Mouse (Mus musculus): ENCODE data around the gene Gm21976. TPM values are rescaled to one million over a fixed set of nuclear protein-coding genes. Genes with fewer than 3 reads are reported as not detected.

The Gm21976 gene
- total RNA-seq (2014; rRNA removed; ENCODE audit: low replicate concordance): not detected in 2 replicates
- 0.16 TPM in 1 of 2 replicates, not detected in the other for polyA plus RNA-seq (2015; fragmentation: Nextera tagmentation; extraction: Ambion mirVana)

DNA sequence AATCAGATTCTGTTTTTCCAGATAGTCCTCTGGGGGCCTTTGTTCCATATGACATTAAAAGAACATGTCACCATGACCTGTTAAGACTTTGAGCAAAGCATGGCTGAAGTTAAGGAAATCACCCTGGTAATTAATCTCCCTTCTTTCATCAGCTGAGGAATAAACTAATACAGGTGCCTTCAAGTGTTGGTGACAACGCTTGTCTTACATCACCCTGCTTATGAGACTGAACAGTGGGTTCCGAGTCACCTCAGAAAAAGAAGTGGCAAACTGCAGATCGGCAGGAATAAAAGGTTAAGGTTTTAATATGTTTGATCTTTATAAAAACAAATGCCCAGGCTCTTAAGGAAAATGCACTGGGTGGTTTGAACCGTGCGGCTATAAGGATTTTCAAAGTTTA, at the start of gene Gm21976:
Gene Gm21976, plus strand, starts transcription at position 202 of the 400 bp plus-strand sequence.
- no peak for DNase-seq (ENCODE audit: low spot score)
- H3K4me1 ChIP-seq (ENCODE audit: control insufficient read depth, insufficient read depth): peaks cover 13% of the 10 kb centered on the region; the same call in 1 of the 2 replicates
- ATAC-seq (ENCODE audit: insufficient read depth, low read depth): no peak
- no peaks in the 10 kb centered on the region for H3K27me3 ChIP-seq (ENCODE audit: control insufficient read depth, insufficient read depth, low read length)
- TF ChIP-seq CTCF (IDR thresholded peaks at IDR 0.05; ENCODE audit: low read depth): no peak
- no peak for TF ChIP-seq EP300 (IDR thresholded peaks at IDR 0.05; ENCODE audit: low read depth)
- no peak within 1 kb of the TSS for H3K9ac ChIP-seq (replicated peaks; ENCODE audit: low read depth, low read length)
- no peak within 1 kb of the TSS for H3K4me2 ChIP-seq (ENCODE audit: low read depth, low read length)
- WGBS: 78% methylated on average over 5 of the region's 5 CpGs
- H3K9me3 ChIP-seq (replicated peaks; ENCODE audit: control insufficient read depth, low read length): no peaks in the 10 kb centered on the region
- H3K36me3 ChIP-seq (replicated peaks; ENCODE audit: control insufficient read depth, insufficient read depth, low read length): peaks cover 4% of the 10 kb centered on the region; the same call in 1 of the 2 replicates
- no peak within 1 kb of the TSS for H3K27ac ChIP-seq (ENCODE audit: low read depth)
- H3K4me3 ChIP-seq (ENCODE audit: low read depth, low read length): no peak within 1 kb of the TSS

DNA sequence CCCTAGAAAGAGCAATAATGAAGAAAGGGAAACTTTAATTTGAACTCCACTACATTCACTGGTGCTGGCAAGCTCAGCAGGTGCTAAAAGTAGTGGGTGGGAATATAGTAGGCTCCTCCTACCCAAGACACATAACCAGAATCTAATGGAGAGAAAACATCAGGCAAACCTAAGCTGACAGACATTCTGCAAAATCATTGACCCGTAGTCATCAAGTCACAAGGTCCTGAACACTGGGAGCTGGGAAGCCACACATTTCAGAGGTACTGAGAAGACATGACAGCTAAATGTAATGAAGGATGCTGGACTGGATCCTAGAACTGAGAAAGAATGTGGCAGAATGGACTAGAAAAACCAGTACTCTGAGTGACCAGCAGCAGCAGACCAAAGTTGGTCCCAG, 49.2 kb upstream of the Gm21976 start:
- H3K4me2 ChIP-seq (ENCODE audit: low read depth, low read length): no peak overlapping the region
- no peaks in the 10 kb centered on the region for H3K4me1 ChIP-seq (ENCODE audit: control insufficient read depth, insufficient read depth)
- ATAC-seq (ENCODE audit: insufficient read depth, low read depth) (no peak), DNase-seq (ENCODE audit: low spot score) (no peak)
- H3K27ac ChIP-seq (ENCODE audit: low read depth): no peak overlapping the region
- H3K27me3 ChIP-seq (ENCODE audit: control insufficient read depth, insufficient read depth, low read length): no peaks in the 10 kb centered on the region
- no peak overlapping the region for H3K4me3 ChIP-seq (ENCODE audit: low read depth, low read length)
- H3K9ac ChIP-seq (replicated peaks; ENCODE audit: low read depth, low read length): no peak overlapping the region
- WGBS: 97% methylated on average over 1 of the region's 1 CpGs
- H3K9me3 ChIP-seq (replicated peaks; ENCODE audit: control insufficient read depth, low read length): no peaks in the 10 kb centered on the region
- TF ChIP-seq CTCF (IDR thresholded peaks at IDR 0.05; ENCODE audit: low read depth) (no peak), EP300 (IDR thresholded peaks at IDR 0.05; ENCODE audit: low read depth) (no peak)
- H3K36me3 ChIP-seq (replicated peaks; ENCODE audit: control insufficient read depth, insufficient read depth, low read length): no peaks in the 10 kb centered on the region

DNA sequence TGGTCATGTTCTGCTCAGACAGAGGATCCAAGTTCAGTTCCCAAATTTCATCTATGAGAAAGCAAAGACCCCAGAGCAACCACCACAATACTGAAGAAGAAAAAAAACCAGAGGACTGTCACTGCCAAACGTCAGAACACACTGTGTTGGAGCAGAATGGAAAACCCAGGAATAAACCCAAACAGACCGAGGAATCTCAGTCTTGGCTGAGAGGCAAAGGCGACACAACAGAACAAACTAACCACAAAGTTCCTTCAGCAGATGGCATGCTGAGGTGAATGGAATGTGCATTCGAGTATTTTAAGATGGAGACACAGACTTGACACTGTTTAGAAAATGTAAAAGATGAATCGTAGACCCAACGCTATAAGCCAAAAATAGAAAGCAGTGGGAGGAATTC, 44.2 kb upstream of the Gm21976 start:
- no peak overlapping the region for H3K27ac ChIP-seq (ENCODE audit: low read depth)
- no peaks in the 10 kb centered on the region for H3K4me1 ChIP-seq (ENCODE audit: control insufficient read depth, insufficient read depth)
- H3K9ac ChIP-seq (replicated peaks; ENCODE audit: low read depth, low read length): no peak overlapping the region
- no peak overlapping the region for H3K4me3 ChIP-seq (ENCODE audit: low read depth, low read length)
- WGBS: 46% methylated on average over 6 of the region's 6 CpGs
- ATAC-seq (ENCODE audit: insufficient read depth, low read depth) (no peak), DNase-seq (ENCODE audit: low spot score) (no peak)
- TF ChIP-seq EP300 (IDR thresholded peaks at IDR 0.05; ENCODE audit: low read depth) (no peak), CTCF (IDR thresholded peaks at IDR 0.05; ENCODE audit: low read depth) (no peak)
- no peaks in the 10 kb centered on the region for H3K27me3 ChIP-seq (ENCODE audit: control insufficient read depth, insufficient read depth, low read length)
- H3K36me3 ChIP-seq (replicated peaks; ENCODE audit: control insufficient read depth, insufficient read depth, low read length): no peaks in the 10 kb centered on the region
- H3K4me2 ChIP-seq (ENCODE audit: low read depth, low read length): no peak overlapping the region
- no peaks in the 10 kb centered on the region for H3K9me3 ChIP-seq (replicated peaks; ENCODE audit: control insufficient read depth, low read length)

DNA sequence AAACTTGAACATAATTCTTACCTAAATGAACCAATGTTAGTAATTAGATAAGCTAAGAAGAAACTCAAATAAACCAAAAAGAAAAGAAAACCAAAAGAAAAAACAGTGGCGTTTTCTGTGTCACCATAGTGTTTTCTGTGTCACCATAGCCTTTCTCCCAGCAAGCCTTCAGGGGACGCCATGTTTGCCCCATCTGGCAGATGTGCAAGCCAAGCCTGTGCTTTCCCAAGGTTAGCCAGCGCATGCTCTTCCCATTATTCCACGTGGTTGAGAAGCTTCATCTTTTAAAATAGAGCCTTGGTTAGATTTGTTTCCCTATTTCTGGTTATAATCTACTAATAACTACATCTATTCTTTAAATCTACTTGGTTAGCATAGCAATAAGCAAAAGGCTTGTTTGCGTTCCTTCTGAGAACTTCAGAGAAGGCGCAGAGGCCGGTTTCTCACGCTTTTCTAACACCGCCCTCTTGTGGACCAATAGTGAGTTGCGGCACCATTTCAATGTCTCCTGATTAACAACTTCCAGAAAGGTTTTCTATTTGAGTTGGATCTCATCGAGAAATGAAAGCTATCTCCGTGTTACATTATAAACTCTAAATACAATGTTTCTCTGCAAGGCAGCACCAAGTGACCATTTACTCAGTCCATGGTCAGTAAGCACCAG, 39.6 kb upstream of the Gm21976 start:
- Histone ChIP-seq H3K36me3 (replicated peaks; ENCODE audit: control insufficient read depth, insufficient read depth, low read length) (no peaks in the 10 kb centered on the region), H3K4me1 (ENCODE audit: control insufficient read depth, insufficient read depth) (no peaks in the 10 kb centered on the region), H3K27me3 (ENCODE audit: control insufficient read depth, insufficient read depth, low read length) (no peaks in the 10 kb centered on the region), H3K9me3 (replicated peaks; ENCODE audit: control insufficient read depth, low read length) (no peaks in the 10 kb centered on the region), H3K4me2 (ENCODE audit: low read depth, low read length) (no peak overlapping the region), H3K4me3 (ENCODE audit: low read depth, low read length) (no peak overlapping the region), H3K27ac (ENCODE audit: low read depth) (no peak overlapping the region), H3K9ac (replicated peaks; ENCODE audit: low read depth, low read length) (no peak overlapping the region)
- 17% methylated on average over 12 of the region's 12 CpGs for WGBS
- TF ChIP-seq CTCF (IDR thresholded peaks at IDR 0.05; ENCODE audit: low read depth) (peak; percentile 89), EP300 (IDR thresholded peaks at IDR 0.05; ENCODE audit: low read depth) (no peak)
- ATAC-seq (ENCODE audit: insufficient read depth, low read depth): no peak
- peak; percentile 30 for DNase-seq (ENCODE audit: low spot score)

DNA sequence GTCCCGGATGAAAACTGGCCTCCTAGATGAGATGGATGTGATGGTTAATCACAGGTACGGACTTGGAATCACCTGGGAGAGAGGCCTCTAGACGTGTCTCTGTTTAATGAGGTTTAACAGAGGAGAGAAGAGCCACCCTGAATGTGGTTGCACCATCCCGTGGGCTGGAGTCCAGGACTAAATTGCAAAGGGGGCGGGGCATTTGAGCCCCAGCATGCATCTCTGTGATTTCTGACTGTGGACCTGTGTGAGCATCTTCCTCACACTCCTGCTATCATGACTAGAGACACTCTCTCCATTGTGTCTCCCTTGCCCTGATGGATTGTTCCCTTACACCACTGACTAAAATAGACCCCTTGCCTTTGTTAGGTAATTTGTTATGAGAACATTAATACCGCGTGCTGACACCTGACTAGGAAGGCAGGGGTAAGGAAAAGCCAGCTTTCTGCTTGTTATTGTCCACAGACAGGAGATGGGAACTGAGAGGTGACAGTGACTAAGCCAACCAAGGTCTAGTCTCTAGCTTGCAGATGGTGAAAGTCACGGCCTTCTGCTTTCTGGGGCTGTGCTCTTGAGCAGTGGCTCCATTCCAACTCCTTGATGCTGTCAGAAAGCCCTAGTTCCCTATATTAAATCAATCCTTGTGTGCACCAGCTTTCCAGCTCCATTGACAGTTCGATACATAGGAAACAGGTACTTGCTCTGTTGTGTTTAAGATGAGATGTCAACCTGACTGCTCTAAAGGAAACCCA, 38.0 kb upstream of the Gm21976 start:
- no peak overlapping the region for H3K9ac ChIP-seq (replicated peaks; ENCODE audit: low read depth, low read length)
- ATAC-seq (ENCODE audit: insufficient read depth, low read depth): no peak
- no peak overlapping the region for H3K4me3 ChIP-seq (ENCODE audit: low read depth, low read length)
- no peak overlapping the region for H3K27ac ChIP-seq (ENCODE audit: low read depth)
- H3K9me3 ChIP-seq (replicated peaks; ENCODE audit: control insufficient read depth, low read length): no peaks in the 10 kb centered on the region
- H3K27me3 ChIP-seq (ENCODE audit: control insufficient read depth, insufficient read depth, low read length): no peaks in the 10 kb centered on the region
- H3K36me3 ChIP-seq (replicated peaks; ENCODE audit: control insufficient read depth, insufficient read depth, low read length): no peaks in the 10 kb centered on the region
- TF ChIP-seq EP300 (IDR thresholded peaks at IDR 0.05; ENCODE audit: low read depth) (no peak), CTCF (IDR thresholded peaks at IDR 0.05; ENCODE audit: low read depth) (no peak)
- no peak for DNase-seq (ENCODE audit: low spot score)
- H3K4me1 ChIP-seq (ENCODE audit: control insufficient read depth, insufficient read depth): no peaks in the 10 kb centered on the region
- 53% methylated on average over 9 of the region's 9 CpGs for WGBS
- no peak overlapping the region for H3K4me2 ChIP-seq (ENCODE audit: low read depth, low read length)

Measured in heart, postnatal 0 days (tissue).